Mouse (Mus musculus): ENCODE measurements at regions not wholly inside any gene's neighbourhood (a gene's known extent, or its start where the extent isn't known, plus 50 kb on each side); places are given as distances from the start of the nearest gene placed in this dataset.

GRCm38 (mm10) chr5:43050961-43051517, 181.9 kb upstream of the Cpeb2 start:
- Histone ChIP-seq H3K9me3 (no peaks in the 10 kb centered on the region), H3K27ac (no peak overlapping the region), H3K4me3 (no peak overlapping the region), H3K4me1 (replicated peaks) (no peaks in the 10 kb centered on the region), H3K27me3 (ENCODE audit: insufficient read depth, poor library complexity, severe bottlenecking) (no peaks in the 10 kb centered on the region), H3K36me3 (no peaks in the 10 kb centered on the region)
- DNase-seq (ENCODE audit: low spot score) = no peak
- 92% methylated on average over 7 of the region's 7 CpGs for WGBS

GRCm38 (mm10) chr5:43052668-43053067, 180.3 kb upstream of the Cpeb2 start:
- DNase-seq (ENCODE audit: low spot score) = no peak
- H3K36me3 ChIP-seq = no peaks in the 10 kb centered on the region
- no peaks in the 10 kb centered on the region for H3K4me1 ChIP-seq (replicated peaks)
- H3K9me3 ChIP-seq = no peaks in the 10 kb centered on the region
- no peak overlapping the region for H3K27ac ChIP-seq
- WGBS = 58% methylated on average over 1 of the region's 1 CpGs
- no peak overlapping the region for H3K4me3 ChIP-seq
- H3K27me3 ChIP-seq (ENCODE audit: insufficient read depth, poor library complexity, severe bottlenecking) = no peaks in the 10 kb centered on the region

GRCm38 (mm10) chr5:43054586-43054985, 178.4 kb upstream of the Cpeb2 start:
- Histone ChIP-seq H3K4me3 (no peak overlapping the region), H3K27me3 (ENCODE audit: insufficient read depth, poor library complexity, severe bottlenecking) (no peaks in the 10 kb centered on the region), H3K27ac (no peak overlapping the region), H3K36me3 (no peaks in the 10 kb centered on the region), H3K9me3 (no peaks in the 10 kb centered on the region), H3K4me1 (replicated peaks) (no peaks in the 10 kb centered on the region)
- no peak for DNase-seq (ENCODE audit: low spot score)
- WGBS = 93% methylated on average over 8 of the region's 8 CpGs

DNA sequence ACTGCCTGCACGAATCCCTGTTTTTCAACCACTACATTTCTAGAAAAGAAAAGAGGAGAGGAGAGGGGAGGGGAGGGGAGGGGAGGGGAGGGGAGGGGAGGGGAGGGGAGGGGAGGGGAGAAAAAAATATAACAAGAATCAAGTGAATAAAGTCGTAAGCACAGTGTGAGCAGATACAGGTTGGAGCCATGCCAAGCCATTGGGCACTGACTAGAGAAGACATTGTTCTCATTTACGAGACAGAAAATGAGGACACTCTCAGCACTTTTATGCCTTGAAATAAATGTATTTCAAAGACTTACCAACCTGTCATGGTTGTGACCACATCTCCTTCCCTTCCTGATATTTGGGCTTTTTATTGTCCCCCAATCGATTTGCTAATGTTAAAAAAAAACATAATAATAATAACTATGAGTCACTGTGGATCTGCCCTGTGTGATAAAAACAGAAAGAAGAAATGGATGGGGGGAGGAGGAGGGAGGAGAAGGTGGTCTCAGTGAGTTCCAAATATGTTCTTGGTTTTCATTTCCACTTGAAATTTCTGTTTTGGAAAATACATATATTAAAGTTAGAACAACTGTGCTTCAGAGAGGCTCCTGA, 177.8 kb upstream of the Cpeb2 start:
- no peak overlapping the region for H3K27ac ChIP-seq
- DNase-seq (ENCODE audit: low spot score) = no peak
- 89% methylated on average over 4 of the region's 4 CpGs for WGBS
- H3K9me3 ChIP-seq = no peaks in the 10 kb centered on the region
- H3K4me3 ChIP-seq = no peak overlapping the region
- no peaks in the 10 kb centered on the region for H3K27me3 ChIP-seq (ENCODE audit: insufficient read depth, poor library complexity, severe bottlenecking)
- H3K36me3 ChIP-seq = no peaks in the 10 kb centered on the region
- H3K4me1 ChIP-seq (replicated peaks) = no peaks in the 10 kb centered on the region

DNA sequence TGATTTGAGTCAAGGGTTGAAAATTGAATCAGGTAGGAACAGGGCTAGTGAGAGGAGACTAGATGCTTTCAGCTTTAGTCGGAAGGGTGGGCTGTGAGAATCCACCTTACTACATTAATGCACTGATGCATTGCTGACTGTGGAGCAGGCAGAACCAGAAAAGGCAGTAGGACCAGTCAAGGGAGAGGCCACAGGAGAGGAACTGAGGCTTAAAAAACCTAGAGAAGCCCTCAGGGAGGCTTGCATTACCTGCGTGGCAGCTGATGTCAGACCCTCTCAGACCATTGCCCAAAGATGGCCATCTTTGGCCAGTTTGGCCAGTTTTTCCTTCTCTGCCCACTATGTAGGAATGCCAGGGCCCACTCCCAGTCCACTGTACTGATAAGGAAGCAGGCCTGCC, 176.5 kb upstream of the Cpeb2 start:
- Histone ChIP-seq H3K27ac (no peak overlapping the region), H3K9me3 (no peaks in the 10 kb centered on the region), H3K4me3 (no peak overlapping the region), H3K4me1 (replicated peaks) (no peaks in the 10 kb centered on the region), H3K36me3 (no peaks in the 10 kb centered on the region), H3K27me3 (ENCODE audit: insufficient read depth, poor library complexity, severe bottlenecking) (no peaks in the 10 kb centered on the region)
- 92% methylated on average over 2 of the region's 2 CpGs for WGBS
- no peak for DNase-seq (ENCODE audit: low spot score)

DNA sequence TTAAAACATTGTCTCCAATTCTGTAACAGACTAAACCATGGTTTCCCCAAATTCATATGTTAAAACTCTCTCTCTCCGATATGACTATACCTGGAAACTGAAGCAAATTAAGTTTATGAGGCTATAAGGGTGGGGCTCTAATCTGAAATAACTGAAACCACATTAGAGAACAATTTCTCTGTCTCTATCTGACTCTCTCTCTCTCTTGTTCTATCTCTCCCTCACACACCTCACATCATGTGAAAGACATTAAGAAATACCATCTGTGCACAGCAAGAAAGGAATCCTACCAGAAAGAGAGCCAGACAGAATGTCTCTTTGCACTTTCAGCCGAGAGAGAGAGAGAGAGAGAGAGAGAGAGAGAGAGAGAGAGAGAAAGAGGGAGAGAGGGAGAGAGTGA, 171.7 kb upstream of the Cpeb2 start:
- Histone ChIP-seq H3K27me3 (ENCODE audit: insufficient read depth, poor library complexity, severe bottlenecking) (no peaks in the 10 kb centered on the region), H3K4me1 (replicated peaks) (no peaks in the 10 kb centered on the region), H3K27ac (no peak overlapping the region), H3K4me3 (no peak overlapping the region), H3K36me3 (no peaks in the 10 kb centered on the region), H3K9me3 (no peaks in the 10 kb centered on the region)
- 90% methylated on average over 2 of the region's 2 CpGs for WGBS
- DNase-seq (ENCODE audit: low spot score) = no peak

DNA sequence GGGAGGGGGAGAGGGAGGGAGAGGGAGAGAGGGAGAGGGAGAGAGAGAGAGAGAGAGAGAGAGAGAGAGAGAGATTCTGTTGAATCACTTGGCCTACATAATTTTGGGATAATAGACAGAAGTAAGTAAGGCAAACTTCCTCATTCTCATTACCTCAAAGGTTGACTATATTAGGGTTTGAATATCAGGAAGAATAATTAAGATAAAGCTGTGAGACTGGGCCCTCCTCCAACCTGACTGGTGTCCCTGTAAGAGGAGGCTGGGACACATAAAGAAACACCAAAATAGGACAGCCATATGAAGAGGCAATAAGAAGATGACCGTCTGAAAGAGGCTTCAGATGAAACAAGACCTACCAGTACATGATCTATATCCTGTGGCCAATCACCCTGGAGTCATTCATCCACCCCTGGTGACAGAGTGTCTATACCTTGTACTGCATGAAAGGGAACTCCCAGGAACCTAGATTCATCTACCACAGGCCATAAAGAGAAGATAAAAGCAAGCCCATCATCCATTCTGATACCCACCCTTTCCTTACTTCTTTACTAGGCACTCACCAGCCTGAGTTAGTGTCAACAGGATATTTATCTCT, 171.1 kb upstream of the Cpeb2 start:
- Histone ChIP-seq H3K36me3 (no peaks in the 10 kb centered on the region), H3K4me3 (no peak overlapping the region), H3K9me3 (no peaks in the 10 kb centered on the region), H3K4me1 (replicated peaks) (no peaks in the 10 kb centered on the region), H3K27me3 (ENCODE audit: insufficient read depth, poor library complexity, severe bottlenecking) (no peaks in the 10 kb centered on the region), H3K27ac (no peak overlapping the region)
- 85% methylated on average over 1 of the region's 1 CpGs for WGBS
- DNase-seq (ENCODE audit: low spot score) = no peak

DNA sequence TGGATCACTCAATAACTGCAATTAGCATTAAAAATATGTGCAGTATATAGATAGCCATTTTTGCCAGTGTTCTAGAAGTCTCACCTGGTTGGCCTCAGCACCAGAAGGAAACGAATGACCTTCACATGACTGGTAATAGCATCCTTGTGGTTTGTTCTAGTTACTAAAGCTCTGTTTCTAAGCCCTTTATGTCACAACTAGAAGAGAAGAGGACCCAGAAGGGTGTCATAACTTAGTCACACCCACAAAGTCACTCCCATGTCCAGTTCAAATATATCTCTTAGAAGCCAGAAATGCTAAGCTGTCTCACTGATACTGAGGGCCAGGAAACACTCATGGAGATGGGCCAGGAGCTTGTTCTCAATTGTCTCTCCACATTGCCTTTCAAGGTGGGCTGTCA, 170.5 kb upstream of the Cpeb2 start:
- H3K4me1 ChIP-seq (replicated peaks) = no peaks in the 10 kb centered on the region
- H3K4me3 ChIP-seq = no peak overlapping the region
- H3K27ac ChIP-seq = no peak overlapping the region
- no peak for DNase-seq (ENCODE audit: low spot score)
- H3K36me3 ChIP-seq = no peaks in the 10 kb centered on the region
- 95% methylated on average over 1 of the region's 1 CpGs for WGBS
- H3K27me3 ChIP-seq (ENCODE audit: insufficient read depth, poor library complexity, severe bottlenecking) = no peaks in the 10 kb centered on the region
- H3K9me3 ChIP-seq = no peaks in the 10 kb centered on the region

GRCm38 (mm10) chr5:43063386-43063785, 169.6 kb upstream of the Cpeb2 start:
- Histone ChIP-seq H3K27me3 (ENCODE audit: insufficient read depth, poor library complexity, severe bottlenecking) (no peaks in the 10 kb centered on the region), H3K9me3 (no peaks in the 10 kb centered on the region), H3K36me3 (no peaks in the 10 kb centered on the region), H3K4me1 (replicated peaks) (no peaks in the 10 kb centered on the region), H3K4me3 (no peak overlapping the region), H3K27ac (no peak overlapping the region)
- WGBS = 83% methylated on average over 8 of the region's 8 CpGs
- DNase-seq (ENCODE audit: low spot score) = no peak

DNA sequence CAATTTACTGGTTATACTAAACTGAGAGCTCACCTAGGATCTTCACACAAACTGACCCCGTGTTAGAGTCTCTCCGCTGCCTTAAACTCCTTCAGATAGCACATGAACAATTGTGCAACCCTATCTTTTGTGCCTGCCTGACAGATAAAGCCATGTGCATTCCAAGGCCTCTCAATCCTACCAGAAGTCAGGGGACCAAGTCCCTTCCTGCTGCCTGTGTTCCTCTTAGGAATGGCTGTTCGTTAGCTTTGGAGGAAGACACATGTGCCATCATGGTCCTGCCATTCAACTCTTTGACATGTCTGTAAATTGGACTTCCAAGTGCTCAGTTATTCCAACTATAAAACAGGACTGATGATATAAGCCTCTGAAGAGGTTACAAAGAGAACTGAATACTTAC, 161.4 kb upstream of the Cpeb2 start:
- Histone ChIP-seq H3K4me3 (no peak overlapping the region), H3K4me1 (replicated peaks) (no peaks in the 10 kb centered on the region), H3K27me3 (ENCODE audit: insufficient read depth, poor library complexity, severe bottlenecking) (no peaks in the 10 kb centered on the region), H3K27ac (no peak overlapping the region), H3K9me3 (no peaks in the 10 kb centered on the region), H3K36me3 (no peaks in the 10 kb centered on the region)
- WGBS = 94% methylated on average over 3 of the region's 3 CpGs
- DNase-seq (ENCODE audit: low spot score) = no peak

DNA sequence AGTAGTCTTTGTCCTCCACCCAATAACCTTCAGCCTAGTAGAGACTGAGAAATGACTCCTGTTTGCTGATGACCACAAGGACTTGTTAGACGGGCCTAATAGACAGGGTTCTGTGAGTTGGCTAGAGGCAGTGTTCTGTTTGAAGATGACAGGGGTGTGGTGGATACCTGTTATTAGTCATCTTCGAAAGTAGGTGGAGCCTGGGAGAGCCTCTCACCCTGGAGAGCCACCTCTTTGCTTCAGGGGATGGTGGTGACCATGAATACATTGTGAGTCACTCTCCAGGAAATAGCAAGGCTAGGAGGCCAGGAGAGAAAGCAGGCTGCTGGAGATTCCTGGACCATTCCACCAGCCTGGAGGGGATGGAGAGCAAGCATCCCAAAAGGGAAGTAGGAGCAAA, 160.6 kb upstream of the Cpeb2 start:
- no peak overlapping the region for H3K4me3 ChIP-seq
- 84% methylated on average over 2 of the region's 2 CpGs for WGBS

GRCm38 (mm10) chr5:43074536-43074935, 158.4 kb upstream of the Cpeb2 start:
- WGBS = 96% methylated on average over 3 of the region's 3 CpGs
- Histone ChIP-seq H3K4me1 (replicated peaks) (no peaks in the 10 kb centered on the region), H3K4me3 (no peak overlapping the region), H3K9me3 (no peaks in the 10 kb centered on the region), H3K27me3 (ENCODE audit: insufficient read depth, poor library complexity, severe bottlenecking) (no peaks in the 10 kb centered on the region), H3K36me3 (no peaks in the 10 kb centered on the region), H3K27ac (no peak overlapping the region)
- no peak for DNase-seq (ENCODE audit: low spot score)

More for the DNA sequence above, 160.6 kb upstream of the Cpeb2 start:
- no peaks in the 10 kb centered on the region for H3K27me3 ChIP-seq (ENCODE audit: insufficient read depth, poor library complexity, severe bottlenecking)
- H3K27ac ChIP-seq = no peak overlapping the region
- H3K9me3 ChIP-seq = no peaks in the 10 kb centered on the region
- DNase-seq (ENCODE audit: low spot score) = no peak
- no peaks in the 10 kb centered on the region for H3K36me3 ChIP-seq
- no peaks in the 10 kb centered on the region for H3K4me1 ChIP-seq (replicated peaks)

DNA sequence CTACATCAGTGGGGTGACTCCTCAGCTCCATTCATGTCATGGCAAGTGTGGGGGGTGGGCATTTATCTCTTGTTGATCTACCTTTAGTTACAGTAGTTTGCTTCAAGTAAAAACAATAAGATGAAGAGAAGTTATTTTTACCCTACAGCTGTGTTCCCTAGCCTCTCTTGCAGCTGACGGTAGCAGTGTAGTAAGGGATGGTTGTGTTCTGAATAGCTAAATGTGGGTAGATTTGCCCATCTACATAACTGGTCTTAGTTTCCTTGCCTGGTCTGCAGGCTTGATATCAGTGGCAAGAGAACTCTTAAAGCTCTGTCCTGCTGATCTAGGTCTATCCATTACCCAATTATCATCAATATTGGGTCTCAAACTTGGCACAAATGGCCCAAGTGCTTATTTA, 152.7 kb upstream of the Cpeb2 start:
- H3K4me3 ChIP-seq = no peak overlapping the region
- DNase-seq (ENCODE audit: low spot score) = no peak
- H3K4me1 ChIP-seq (replicated peaks) = no peaks in the 10 kb centered on the region
- H3K9me3 ChIP-seq = no peaks in the 10 kb centered on the region
- 79% methylated on average over 1 of the region's 1 CpGs for WGBS
- H3K27me3 ChIP-seq (ENCODE audit: insufficient read depth, poor library complexity, severe bottlenecking) = no peaks in the 10 kb centered on the region
- no peak overlapping the region for H3K27ac ChIP-seq
- H3K36me3 ChIP-seq = no peaks in the 10 kb centered on the region

Data from hindbrain, embryonic 10.5 days (tissue).